Mouse (Mus musculus) kidney, adult 2 months (tissue): Measurements from ENCODE around the gene Bmper.

Experiments used
- CTCF ChIP-seq: fragments of 200-500 bp; conservative IDR thresholded peaks from 2 replicates; pipeline ENCODE4 v1.5.1; 2011; ENCODE audit warnings: low read depth, mild to moderate bottlenecking, control low read depth, low read length, moderate library complexity, mixed read lengths; ENCODE audit not compliant: insufficient read depth, insufficient read length
- POLR2A ChIP-seq: fragments of 200-500 bp; IDR thresholded peaks from one replicate; pipeline ENCODE4 v1.6.1; 2011; ENCODE audit warnings: low read depth, low read length, control low read depth

- no peak for TF ChIP-seq POLR2A
- no peak for TF ChIP-seq CTCF
Observed at GRCm38 (mm10) chr9:23432631-23433030, 209.8 kb downstream of the Bmper start.
